Mouse (Mus musculus): ENCODE measurements around the gene Efs.
A peak's percentile ranks its signal among the peaks of the same experiment; 100 is the strongest.
"Not testable (repeated sequence)": the region's sequence is repeated elsewhere in the genome, so short reads cannot be mapped to it uniquely, and the experiment has no call there.

Efs gene

DNA sequence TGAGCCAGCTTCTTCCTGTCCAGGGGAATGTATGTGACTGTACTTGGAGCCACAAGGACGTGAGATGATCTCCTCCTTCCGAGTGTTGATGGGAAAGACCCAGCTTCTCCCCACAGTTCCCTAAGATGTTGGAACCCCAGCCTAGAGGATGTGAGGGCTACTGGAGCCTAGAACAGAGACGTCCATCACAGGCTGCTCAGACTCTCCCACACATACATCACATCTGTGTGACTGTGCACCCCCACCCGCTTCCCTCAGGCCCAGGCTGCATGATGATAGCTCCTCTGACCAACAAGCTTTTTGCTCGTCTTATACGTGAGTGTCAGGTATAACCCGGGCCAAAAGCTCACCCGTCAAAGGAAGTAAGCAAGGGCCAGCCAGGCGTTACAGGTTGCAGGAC is 22.9 kb upstream of the Efs start:
- no peak for DNase-seq (ENCODE audit: low read depth)

DNA sequence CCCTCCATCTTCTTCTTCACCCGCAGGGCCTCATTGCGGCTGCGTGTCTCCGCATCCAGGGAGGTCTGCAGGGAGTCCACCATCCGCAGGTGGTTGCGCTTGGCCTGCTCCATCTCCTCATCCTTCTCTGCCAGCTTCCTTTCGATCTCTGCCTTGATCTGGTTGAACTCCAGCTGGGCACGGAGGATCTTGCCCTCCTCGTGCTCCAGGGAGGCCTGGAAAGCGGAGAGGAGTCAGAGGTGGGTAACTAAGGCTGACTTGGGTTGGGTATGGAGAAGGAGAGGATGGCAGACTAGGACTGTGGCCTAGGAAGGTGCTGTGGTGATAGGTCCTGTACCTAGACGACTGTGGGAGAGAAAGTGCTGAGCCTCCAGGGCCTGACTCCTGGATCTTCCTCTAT is 21.1 kb upstream of the Efs start:
- DNase-seq (ENCODE audit: low read depth), result not testable (repeated sequence)

DNA sequence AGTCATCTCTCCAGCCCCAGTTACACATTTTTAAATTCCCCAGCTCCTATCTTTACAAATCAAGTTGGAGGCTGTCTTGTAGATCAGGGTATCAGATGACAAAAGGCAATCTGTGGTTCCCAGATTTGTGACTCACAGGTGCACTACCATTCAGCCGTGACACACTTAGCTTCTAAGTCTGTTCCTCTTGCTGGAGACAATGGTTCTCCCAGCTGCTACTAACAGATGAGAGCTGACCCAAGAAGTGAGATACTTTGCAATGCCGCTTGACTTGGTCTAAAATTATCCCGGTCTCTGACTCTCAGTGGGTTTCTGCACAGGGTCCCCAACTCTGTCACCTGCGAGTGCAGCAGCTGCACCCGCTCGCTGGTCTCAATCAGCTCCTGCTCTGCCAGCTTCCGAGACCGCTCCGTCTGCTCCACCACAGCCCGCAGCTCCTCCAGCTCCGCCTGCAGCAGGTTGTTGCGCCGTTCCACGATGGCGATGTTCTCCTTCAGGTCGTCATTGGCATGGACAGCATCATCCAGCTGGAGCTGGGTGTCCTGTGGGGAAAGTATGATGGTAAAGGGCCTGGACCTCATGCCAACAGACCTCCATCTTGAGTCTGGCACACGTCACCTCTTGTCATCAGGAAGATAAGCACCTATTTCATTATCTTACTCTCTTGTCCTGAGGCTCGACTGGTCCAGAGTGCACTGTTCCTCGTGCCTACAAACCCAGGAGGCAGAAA is 20.2 kb upstream of the Efs start:
- DNase-seq (ENCODE audit: low read depth), result no peak

DNA sequence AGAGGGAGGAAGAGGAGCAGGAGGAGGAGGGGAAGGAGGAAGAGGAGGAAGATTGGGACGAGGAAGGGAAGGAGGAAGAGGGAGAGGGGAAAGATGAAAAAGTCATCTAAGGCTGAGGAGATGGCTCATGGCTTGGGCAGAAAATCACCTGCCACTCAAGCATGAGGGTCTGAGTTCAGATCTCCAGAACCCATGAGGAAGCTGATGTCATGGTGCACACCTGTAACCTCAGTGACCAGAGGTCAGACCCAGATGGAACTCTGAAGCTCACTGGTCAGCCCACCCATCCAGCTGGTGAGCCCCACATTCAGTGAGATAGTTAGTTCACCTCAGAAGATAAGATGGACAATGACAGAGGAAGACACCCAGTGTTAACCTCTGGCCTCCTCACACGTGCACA is 19.0 kb upstream of the Efs start:
- no peak for DNase-seq (ENCODE audit: low read depth)

DNA sequence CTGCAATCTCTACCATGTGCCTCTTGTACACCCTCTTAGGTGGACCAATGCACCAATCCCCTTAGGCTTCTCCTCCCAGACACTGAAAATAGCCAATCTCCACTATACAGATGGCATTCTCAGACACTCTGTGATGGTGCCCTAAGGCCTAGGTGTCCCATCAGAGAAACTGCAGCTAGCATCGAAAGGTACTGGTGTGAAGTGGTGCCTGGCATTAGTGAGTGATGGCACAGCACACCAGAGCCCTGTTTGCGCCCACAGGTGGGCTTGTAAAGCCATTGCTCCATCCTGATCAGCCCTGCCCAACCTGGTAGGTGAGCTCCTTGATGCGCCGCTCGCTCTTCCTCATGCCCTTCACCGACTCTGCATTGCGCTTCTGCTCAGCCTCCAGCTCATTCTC is 18.0 kb upstream of the Efs start:
- no peak for DNase-seq (ENCODE audit: low read depth)

DNA sequence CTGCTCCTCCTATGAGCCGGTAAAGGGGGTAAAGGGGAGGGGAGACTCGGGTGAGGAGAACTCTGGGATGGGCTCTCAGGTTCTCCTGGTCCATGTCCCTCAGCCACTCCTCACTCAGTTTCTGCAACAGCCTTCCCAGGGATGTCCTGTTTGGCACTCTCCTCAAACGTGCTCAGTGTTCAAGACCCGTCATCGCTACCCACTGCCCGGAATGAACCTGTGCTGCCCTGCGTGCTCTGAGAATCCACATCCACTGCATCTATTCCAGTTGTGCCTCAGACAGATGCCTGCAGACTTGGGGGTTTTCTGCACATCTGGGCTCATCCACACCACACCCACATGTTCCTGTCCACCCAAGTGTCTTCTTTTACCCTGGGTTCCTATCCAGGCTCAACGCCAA is 16.6 kb upstream of the Efs start:
- DNase-seq (ENCODE audit: low read depth), result no peak

DNA sequence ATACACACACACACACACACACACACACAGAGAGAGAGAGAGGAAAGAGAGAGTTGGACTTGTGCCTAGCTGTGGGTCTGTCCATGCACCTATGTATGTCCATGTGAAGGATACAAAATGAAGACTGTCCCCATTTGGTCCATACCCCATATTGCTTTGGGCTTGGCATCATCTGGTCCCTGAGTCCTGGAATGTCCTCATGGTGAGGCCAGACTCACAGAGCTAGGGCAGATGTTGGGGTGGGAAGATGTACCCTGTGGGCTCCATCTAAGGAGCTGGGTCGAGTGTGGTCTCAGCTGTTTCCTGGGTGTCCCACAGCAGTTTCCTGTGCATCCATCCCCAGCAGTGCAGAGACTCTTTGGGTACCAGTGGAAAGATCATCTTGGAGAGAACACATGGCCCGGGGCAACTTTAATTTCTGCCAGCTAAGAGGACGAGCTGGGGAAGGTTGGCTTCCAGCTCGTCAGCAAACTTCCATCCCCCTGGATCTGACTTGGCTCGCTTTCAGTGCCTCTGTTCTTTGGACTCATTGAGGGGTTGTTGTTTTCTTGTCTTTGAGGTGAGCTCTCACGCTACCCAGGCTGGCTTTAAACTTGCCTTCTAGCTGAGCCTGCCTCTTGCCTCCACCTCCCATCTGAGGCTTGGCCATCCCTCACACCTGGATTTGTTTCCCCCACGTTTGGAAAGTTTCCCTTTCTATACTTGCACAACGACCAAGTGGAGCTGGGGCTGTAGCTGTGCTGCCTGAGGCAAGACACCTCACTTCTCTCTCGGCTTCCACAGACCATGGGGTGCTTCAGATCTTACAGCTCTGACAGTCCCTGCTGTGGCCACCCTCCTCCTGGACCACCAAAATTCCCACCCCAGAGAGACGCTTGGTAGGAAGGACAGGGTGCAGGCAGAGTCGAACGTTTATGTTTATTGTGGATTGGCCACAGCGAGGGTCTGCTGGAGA is 15.4 kb upstream of the Efs start:
- DNase-seq (ENCODE audit: low read depth), result no peak

DNA sequence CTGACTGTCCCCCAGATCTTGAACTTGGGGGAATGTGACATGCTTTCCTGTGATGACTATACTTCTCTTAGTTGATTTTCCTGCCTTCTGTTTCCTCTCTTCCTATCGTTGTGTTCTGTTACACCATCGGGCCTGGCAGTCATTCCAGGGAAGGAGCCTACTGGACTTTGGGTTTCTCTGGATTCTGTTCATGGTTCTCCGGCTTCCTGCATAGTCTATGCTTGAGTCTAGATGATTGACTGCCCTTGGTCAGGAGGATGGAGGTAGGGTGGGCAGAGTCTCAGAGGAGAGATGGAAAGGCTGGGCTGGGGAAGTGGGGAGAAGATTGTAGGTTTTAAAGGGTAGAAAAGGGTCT is 14.2 kb upstream of the Efs start:
- no peak for DNase-seq (ENCODE audit: low read depth)

DNA sequence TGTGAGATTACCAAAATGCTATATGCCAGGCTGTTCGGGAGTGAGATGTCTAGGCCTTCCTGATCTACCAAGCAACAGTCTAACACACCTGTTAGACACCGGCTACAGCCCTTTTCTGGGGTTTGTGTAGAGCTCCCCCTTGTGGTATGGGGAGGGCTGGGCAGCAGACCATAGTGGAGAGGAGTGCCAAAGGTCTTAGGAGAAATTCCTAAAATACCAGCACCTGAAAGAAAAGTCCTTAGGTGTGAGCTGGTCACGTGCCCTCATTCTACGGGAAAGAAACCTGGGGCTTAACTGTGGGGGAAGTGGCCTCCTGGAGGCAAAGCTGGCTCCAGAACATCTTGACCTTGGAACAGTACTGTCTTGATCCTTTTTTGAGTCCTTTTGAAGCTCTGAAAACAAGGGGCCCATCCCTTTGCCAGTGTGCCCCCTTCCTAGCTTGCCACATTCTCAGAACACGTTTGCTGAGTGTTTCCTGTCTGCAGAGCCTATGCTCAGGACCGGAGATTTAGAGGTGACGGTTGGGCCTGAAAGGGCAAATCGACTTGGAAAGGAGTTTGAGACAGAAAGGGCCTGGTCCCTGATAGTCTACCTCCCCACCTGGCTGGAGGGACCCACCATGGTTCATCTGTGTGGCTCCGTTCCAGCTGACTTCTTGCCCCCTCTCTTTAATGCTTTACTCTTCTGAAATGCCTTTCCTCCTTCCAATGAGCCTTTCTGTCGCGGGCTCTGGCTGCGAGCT is 13.7 kb upstream of the Efs start:
- peak; percentile 76 for DNase-seq (ENCODE audit: low read depth)

DNA sequence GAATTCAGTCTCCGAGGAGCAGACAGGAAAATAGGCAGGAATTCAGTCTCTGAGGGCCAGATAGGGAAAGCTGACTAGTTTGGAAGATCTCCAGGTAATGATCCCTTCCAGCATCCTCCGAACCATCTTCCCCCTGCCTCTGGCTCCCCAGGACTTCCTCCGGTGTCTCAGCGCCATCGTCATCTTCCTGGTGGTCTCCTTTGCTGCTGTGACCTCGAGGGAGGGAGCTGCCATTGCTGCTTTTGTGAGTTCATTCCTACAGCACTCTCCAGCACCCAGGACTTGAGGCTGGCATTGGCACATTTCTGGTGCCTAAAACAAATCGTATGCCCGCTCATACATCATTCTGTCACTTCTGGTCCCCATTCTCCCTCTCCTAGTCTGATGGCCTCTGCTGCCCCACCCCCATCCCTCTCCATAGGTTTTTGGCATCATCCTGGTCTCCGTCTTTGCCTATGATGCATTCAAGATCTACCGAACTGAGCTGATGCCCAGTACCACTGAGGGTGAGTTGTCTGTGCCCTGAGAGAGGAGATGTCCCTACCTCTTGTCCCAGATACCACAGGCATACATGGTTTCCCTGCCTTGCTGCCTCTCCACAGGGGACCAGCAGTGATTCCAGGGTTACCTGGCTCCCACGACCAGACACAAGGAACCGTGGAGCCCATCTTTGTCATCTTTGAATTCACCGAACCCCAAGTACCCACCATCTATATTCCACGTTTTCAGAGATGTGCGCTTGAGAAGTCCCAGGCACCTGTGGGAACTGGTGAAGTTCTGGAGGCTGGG is 12.7 kb upstream of the Efs start:
- DNase-seq (ENCODE audit: low read depth), result no peak

DNA sequence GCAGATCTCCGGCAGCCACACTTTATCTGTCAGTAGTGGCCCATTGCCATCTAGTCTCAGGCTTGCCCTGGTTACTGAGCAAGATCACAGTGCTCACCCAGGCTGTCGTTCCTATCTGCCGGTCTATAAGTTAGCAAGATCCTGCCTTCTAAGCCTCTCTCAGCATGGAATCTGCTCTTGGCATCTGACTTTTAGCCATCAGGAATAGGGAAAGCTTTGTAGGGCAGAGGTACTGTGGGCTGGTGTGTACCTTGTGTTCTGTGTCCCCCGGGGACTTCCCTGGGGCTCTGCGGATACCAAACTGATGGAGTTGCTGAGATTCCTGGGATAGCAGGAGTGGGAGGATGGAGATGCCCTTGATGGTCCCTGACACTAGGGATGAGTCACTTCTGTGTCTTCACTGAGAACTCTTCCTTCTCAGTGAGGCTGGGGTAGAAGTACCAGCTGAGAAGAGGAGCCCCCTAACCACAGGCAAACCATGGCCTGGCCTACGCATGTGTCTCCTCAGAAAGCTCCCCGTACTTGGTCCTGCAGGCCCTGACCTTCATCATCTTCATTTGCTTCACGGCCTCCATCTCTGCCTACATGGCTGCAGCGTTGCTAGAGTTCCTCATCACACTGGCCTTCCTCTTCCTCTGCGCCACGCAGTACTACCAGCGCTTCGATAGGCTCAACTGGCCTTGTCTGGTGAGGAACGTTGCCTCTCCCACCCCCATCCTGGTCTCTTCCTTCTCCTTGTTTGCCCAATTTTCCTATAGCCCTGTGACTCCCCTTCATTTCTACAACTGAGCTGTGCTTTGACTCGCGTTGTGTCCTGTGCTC is 11.6 kb upstream of the Efs start:
- no peak for DNase-seq (ENCODE audit: low read depth)

DNA sequence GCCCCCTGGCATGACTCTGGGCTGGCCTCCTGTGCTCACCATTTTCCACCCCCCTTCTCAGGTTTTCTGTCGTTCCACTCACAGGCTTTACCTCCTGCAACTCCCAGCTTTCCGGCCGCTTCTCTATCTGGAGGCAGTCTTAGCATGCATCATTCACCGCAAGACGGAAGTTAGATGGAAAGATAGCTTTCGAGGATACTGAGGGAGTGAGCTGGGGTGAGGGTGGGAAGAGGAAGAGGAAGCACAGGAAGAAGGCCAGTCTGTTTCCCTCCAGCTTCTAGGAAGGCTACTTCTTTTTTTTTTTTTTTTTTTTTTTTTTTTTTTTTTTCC is 10.9 kb upstream of the Efs start:
- no peak for DNase-seq (ENCODE audit: low read depth)

DNA sequence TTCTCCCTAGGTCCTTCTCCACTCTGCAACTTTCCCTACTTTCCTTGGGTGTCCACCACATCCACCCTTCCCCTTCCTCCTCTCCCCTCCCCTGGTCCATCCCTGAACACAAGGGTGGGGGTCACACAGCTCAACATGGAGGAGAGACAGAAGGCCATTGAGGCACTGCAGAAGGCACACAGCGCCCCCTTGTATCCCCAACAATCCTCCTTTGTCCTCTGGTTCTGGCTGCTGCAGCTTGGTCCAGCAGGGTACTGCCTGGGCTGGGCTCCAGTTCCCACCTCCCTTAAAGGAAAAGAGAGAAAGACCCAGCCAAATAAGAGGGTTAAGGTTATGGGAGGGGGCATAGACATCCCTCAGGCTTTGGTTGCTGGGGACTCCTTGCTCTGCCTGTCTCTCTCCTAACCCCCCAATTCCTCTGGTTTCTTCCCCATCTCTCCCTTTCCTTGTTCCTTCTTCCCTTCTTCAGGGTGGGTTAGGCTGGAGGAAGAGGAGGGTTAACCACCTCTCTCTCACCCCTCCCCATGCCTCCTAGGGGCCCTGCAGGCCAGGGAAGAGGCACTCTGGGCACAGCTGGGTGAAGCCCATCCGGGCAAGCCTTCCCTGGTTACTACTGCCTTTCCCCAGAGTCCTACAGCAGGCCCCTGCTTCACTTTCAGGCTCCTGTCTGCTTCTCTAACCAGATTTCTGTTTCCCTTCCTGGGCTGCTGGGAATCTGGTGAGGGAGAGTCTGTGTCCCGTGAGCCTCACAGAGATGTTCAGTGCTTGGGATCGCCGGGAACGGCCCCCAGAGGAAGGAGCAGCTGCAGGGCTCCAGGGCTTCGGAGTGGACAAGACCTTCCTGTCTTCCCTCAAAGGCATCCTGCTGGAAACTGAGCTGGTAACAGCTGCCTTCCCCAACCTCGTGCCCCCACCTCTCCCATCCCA is 10.2 kb upstream of the Efs start, which contains the start of gene Cmtm5:
Gene Cmtm5 (plus strand): TSS at position 358 of the 927 bp plus-strand sequence.
- DNase-seq (ENCODE audit: low read depth), result no peak

DNA sequence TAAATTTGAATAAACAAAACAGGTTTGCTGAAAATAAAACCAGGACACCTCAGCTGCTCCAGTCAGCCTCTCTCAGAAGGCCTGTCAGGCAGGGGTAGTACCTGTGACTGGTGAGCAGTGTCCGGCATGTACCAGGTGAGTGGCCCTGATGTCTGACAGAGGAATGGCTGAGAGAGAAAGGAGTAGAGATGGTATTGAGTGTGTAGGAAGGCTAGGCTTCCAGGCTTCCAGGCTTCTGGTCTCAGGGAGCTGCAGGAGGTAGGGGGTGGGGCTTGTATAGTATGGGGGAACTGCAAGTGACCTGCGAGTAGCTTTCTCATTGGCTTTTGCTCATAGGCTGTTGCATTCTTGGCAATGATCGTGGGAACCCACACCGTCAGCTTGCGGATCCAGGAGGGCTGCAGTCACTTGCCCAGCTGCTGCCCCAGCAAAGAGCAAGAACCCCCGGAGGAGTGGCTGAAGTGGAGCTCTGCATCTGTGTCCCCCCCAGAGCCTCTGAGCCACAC is 6.8 kb upstream of the Efs start, which contains the start of gene Il25:
Gene Il25 (plus strand): TSS at position 51 of the 506 bp plus-strand sequence.
- DNase-seq (ENCODE audit: low read depth), result no peak

DNA sequence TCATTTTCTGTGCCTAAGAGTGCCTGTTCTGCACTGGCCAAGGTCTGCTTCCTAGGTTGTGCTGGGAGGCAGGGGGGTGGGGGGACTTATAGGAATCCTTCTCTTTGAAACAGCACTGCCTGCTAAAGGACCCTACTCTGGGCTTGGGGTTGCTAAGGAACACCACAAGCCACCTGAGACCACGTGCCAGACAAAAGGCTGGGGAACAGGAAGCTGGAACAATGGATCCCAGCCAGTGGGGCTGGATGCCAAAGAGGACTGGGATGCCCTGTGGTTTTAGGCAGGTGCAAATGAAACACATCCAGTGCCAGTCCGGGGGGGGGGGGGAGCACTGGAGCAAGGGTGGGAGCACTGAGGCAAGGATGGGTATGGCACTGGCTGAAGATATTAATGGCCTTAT is 4.5 kb upstream of the Efs start:
- no peak for DNase-seq (ENCODE audit: low read depth)

DNA sequence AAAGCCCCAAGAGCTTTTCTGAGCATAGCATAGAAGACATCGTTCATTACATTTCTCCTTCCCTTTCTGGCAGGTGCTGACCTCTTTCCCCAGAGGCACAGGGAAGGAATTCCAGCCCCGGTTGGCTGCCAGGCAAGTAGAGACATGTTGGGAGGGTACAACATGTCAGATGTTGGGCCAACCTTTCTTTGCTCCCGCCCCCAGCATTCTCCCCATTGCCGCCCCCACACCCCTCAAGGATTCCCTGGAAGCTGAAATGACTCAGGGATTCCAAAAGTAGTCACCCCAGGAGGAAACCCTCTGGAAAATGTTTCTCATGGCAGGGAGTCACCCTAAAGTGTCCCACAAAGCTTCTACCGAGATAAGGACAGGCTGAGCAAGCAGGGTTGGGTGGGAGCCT is 3.9 kb upstream of the Efs start:
- peak; percentile 11 for DNase-seq (ENCODE audit: low read depth)

DNA sequence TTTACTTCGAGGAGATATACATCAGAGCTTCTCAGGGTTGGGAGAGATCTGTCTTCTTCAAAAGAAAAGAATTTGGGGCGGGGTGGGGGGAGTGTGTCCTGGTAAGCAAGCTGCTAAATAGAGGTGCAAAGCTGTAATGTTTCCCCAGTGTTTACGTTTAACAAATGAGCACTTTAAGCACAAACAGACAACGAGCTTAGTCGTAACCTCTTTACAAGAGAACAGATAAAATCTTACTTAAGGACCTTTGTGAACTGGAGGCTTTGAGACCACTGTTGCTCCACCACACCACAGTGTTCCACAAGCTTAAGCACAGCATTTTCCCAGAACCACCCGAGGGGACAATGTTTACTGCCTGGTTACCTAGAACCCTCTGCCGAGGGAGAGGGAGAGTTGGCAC is 1.4 kb upstream of the Efs start:
- no peak for DNase-seq (ENCODE audit: low read depth)

DNA sequence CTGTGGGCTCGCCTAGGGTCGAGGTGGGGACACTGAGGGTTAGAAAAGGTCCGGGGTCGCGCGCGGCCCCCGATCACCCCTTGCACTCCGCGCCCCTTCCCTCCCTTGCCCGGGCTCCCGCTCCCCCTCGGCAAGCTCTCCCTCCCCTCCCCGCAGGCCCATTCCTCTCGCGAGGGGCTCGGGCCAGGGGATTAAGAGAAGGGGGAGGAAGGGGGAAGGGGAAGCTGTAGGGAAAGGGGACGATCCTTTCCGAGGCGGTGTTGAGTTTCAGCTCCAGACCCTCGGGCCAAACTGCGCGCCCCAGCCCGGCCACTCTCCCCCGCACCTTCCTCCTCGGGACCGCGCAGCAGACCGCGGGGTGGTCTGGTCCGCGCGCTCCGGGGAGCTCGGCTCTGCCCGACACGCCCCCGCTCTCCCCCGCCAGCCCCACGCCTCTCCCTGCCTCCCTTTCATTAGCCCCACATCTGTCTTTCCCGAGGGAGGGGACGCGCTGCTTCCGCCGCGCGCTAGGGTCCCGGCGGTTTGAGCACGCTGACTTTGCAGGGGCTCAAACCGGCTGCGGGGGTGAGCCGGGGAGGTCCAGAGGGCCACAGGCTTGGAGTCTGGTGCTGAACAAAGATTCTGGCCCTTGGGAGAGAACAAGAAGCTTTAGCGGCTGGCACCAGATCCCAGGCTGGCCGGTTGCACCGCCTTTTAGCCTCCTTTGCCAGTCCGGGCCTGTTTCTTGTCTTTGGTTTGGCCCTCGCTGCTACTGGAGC is 654 bp upstream of the Efs start:
- no peak for DNase-seq (ENCODE audit: low read depth)

All from NIH3T3 (cell line).